Mouse (Mus musculus) CH12.LX (cell line): ENCODE results near the gene Macrod1. TPM values are rescaled to one million over a fixed set of nuclear protein-coding genes. Genes with fewer than 3 reads are reported as not detected.

Experiments used
- DNase-seq: peaks from one replicate; pipeline ENCODE4 v3.0.0-alpha.2; 2013; ENCODE audit errors: extremely low read depth
- H3K27ac ChIP-seq: 2 replicates; pipeline ENCODE4 v1.5.1; 2012; ENCODE audit warnings: low read depth, mild to moderate bottlenecking, control low read depth, moderate library complexity; ENCODE audit not compliant: insufficient read depth
- H3K27me3 ChIP-seq: replicated peaks from 2 replicates; pipeline ENCODE3; 2012; ENCODE audit warnings: inconsistent platforms
- H3K36me3 ChIP-seq, 2 experiments: replicated peaks in 1 of 2; 2 replicates each; pipeline versions ENCODE3 to v1.6.1; 2012; ENCODE audit warnings: inconsistent platforms in 1 of 2, low read length in 1 of 2, mild to moderate bottlenecking in 1 of 2, mixed read lengths in 1 of 2, moderate library complexity in 1 of 2; ENCODE audit not compliant: control insufficient read depth in 1 of 2, insufficient read depth in 1 of 2
- H3K4me1 ChIP-seq, 2 experiments: 2 replicates each; pipeline ENCODE4 v1.6.1; 2012; ENCODE audit warnings: inconsistent platforms in 1 of 2, moderate library complexity in 1 of 2; ENCODE audit not compliant: insufficient read depth in 2 of 2, control insufficient read depth in 1 of 2
- H3K4me2 ChIP-seq: 2 replicates; pipeline ENCODE4 v1.6.1; 2012; ENCODE audit warnings: low read depth, mild to moderate bottlenecking, control low read depth; ENCODE audit not compliant: poor library complexity, insufficient read depth, severe bottlenecking
- H3K4me3 ChIP-seq, 3 experiments: fragments of 150-350 bp in 1 of 3; sonication (generic) in 1 of 3; replicated peaks in 1 of 3; 2 replicates each; pipeline versions ENCODE3 to v1.5.1; 2011 to 2012; ENCODE audit warnings: low read depth in 2 of 3, low read length in 2 of 3, mild to moderate bottlenecking in 2 of 3, moderate library complexity in 2 of 3, control low read depth in 1 of 3, improper control_type of control experiment in 1 of 3, inconsistent platforms in 1 of 3, mixed read lengths in 1 of 3; ENCODE audit not compliant: poor library complexity in 1 of 3
- H3K79me2 ChIP-seq: replicated peaks from 2 replicates; pipeline ENCODE4 v1.6.1; 2012; ENCODE audit warnings: mild to moderate bottlenecking, moderate library complexity; ENCODE audit not compliant: control insufficient read depth, poor library complexity, insufficient read depth, severe bottlenecking; ENCODE audit errors: extremely low read depth
- H3K9ac ChIP-seq: 2 replicates; pipeline ENCODE4 v1.6.1; 2012; ENCODE audit warnings: low read depth, mild to moderate bottlenecking, control low read depth, moderate library complexity; ENCODE audit not compliant: insufficient read depth
- H3K9me3 ChIP-seq: replicated peaks from 2 replicates; pipeline ENCODE3; 2012; ENCODE audit warnings: low read length, inconsistent platforms, mixed read lengths
- BHLHE40 ChIP-seq: IDR thresholded peaks from 2 replicates; pipeline ENCODE4 v1.6.1; 2011; ENCODE audit warnings: mild to moderate bottlenecking, low read depth, low read length, improper control_type of control experiment
- E2F4 ChIP-seq: IDR thresholded peaks from 2 replicates; pipeline ENCODE4 v1.6.1; 2011; ENCODE audit warnings: low read depth, low read length, improper control_type of control experiment; ENCODE audit not compliant: insufficient replicate concordance
- ETS1 ChIP-seq: conservative IDR thresholded peaks from 2 replicates; pipeline ENCODE4 v1.6.1; 2012; ENCODE audit warnings: low read depth, mild to moderate bottlenecking, inconsistent platforms, low read length, improper control_type of control experiment, moderate library complexity
- GABPA ChIP-seq: IDR thresholded peaks from 2 replicates; pipeline ENCODE4 v1.6.1; 2012; ENCODE audit warnings: low read depth, low read length, improper control_type of control experiment, inconsistent platforms; ENCODE audit not compliant: insufficient replicate concordance
- HCFC1 ChIP-seq: IDR thresholded peaks from 2 replicates; pipeline ENCODE4 v1.6.1; 2012; ENCODE audit warnings: low read depth, mild to moderate bottlenecking, inconsistent platforms, low read length, improper control_type of control experiment
- JUN ChIP-seq: IDR thresholded peaks from 2 replicates; pipeline ENCODE4 v1.6.1; 2011; ENCODE audit warnings: low read depth, mild to moderate bottlenecking, low read length, improper control_type of control experiment, moderate library complexity; ENCODE audit not compliant: insufficient read depth
- KAT2A ChIP-seq: IDR thresholded peaks from 2 replicates; pipeline ENCODE4 v1.6.1; 2012; ENCODE audit warnings: low read length, improper control_type of control experiment, inconsistent platforms; ENCODE audit not compliant: insufficient replicate concordance
- MAX ChIP-seq: IDR thresholded peaks from 2 replicates; pipeline ENCODE4 v1.6.1; 2011; ENCODE audit warnings: low read length, improper control_type of control experiment
- MEF2A ChIP-seq: IDR thresholded peaks from 2 replicates; pipeline ENCODE4 v1.6.1; 2014; ENCODE audit warnings: low read depth, mild to moderate bottlenecking, inconsistent platforms, low read length, improper control_type of control experiment, borderline replicate concordance
- PAX5 ChIP-seq: IDR thresholded peaks from 2 replicates; pipeline ENCODE4 v1.6.1; 2012; ENCODE audit warnings: low read length, inconsistent platforms, mixed read lengths
- RAD21 ChIP-seq: IDR thresholded peaks from 2 replicates; pipeline ENCODE4 v1.6.1; 2011; ENCODE audit warnings: low read depth, mild to moderate bottlenecking, low read length, improper control_type of control experiment, moderate library complexity
- RCOR1 ChIP-seq: conservative IDR thresholded peaks from 2 replicates; pipeline ENCODE4 v1.6.1; 2012; ENCODE audit warnings: low read depth, mild to moderate bottlenecking, inconsistent platforms, low read length, improper control_type of control experiment
- UBTF ChIP-seq: IDR thresholded peaks from 2 replicates; pipeline ENCODE4 v1.6.1; 2012; ENCODE audit warnings: low read depth, mild to moderate bottlenecking, inconsistent platforms, low read length, improper control_type of control experiment, moderate library complexity
- USF1 ChIP-seq: IDR thresholded peaks from 2 replicates; pipeline ENCODE4 v1.6.1; 2014; ENCODE audit warnings: low read depth, mild to moderate bottlenecking, inconsistent platforms, low read length, improper control_type of control experiment
- USF2 ChIP-seq: conservative IDR thresholded peaks from 2 replicates; pipeline ENCODE4 v1.6.1; 2011; ENCODE audit warnings: low read depth, low read length, improper control_type of control experiment
- ZC3H11A ChIP-seq: IDR thresholded peaks from 2 replicates; pipeline ENCODE4 v1.6.1; 2012; ENCODE audit warnings: low read depth, mild to moderate bottlenecking, inconsistent platforms, low read length, improper control_type of control experiment
- dilution Hi-C: fragments of 300-500 bp; cut with MboI; formaldehyde crosslinking; loops from 2 replicates; pipeline ENCODE4 v1.14.3; 2020; ENCODE audit warnings: low sequenced_read_pairs; ENCODE audit not compliant: extremely low pct_unique_long_range_greater_than_20kb, extremely low pct_ligation_motif_present
- in situ Hi-C: fragments of 300-500 bp; cut with MboI; formaldehyde crosslinking; loops from 3 replicates; pipeline ENCODE4 v1.14.3; 2019; ENCODE audit warnings: low sequenced_read_pairs, low pct_ligation_motif_present, low pct_unique_long_range_greater_than_20kb, mixed read lengths
- polyA plus RNA-seq: library from polyadenylated mRNA; unstranded; fragments of >175 nt; gene quantifications from 2 replicates; pipeline ENCODE4 v1.2.1, GENCODE M21; 2012; ENCODE audit warnings: low read depth; ENCODE audit not compliant: insufficient read length
- total RNA-seq, 2 experiments: library from RNA; depleted of rRNA; stranded (reverse); fragments of 300-350 nt in 1 of 2; fragments of >200 nt in 1 of 2; gene quantifications; 2 replicates each; pipeline ENCODE4 v1.2.3; 2012 to 2014

Gene Macrod1
- total and polyA plus RNA-seq, 3 experiments, result 1.0 TPM; not detected in 2

- H3K9ac ChIP-seq, result no peak overlapping the region
- in situ Hi-C loops (no loop called here), dilution Hi-C loops (no loop called here)
- H3K27ac ChIP-seq, result no peak overlapping the region
- H3K36me3 ChIP-seq, result no peaks in the 10 kb centered on the region
- peaks cover 97% of the 10 kb centered on the region for H3K27me3 ChIP-seq
- no peaks in the 10 kb centered on the region for H3K79me2 ChIP-seq
- H3K4me2 ChIP-seq, result no peak overlapping the region
- H3K9me3 ChIP-seq, result no peaks in the 10 kb centered on the region
- H3K4me3 ChIP-seq, result no peak overlapping the region
- no peak for DNase-seq
- TF ChIP-seq ZC3H11A (no peak), BHLHE40 (no peak), KAT2A (no peak), HCFC1 (no peak), GABPA (no peak), USF1 (no peak), E2F4 (no peak), RAD21 (no peak), RCOR1 (no peak), JUN (no peak), USF2 (no peak), MEF2A (no peak)
- H3K4me1 ChIP-seq, result peaks cover 0 to 2% of the 10 kb centered on the region in 2 experiments; a peak in 1 of 4 replicates
Measured at GRCm38 (mm10) chr19:7149158-7149685, 92.6 kb downstream of the Macrod1 start.

GRCm38 (mm10) chr19:7151300-7151926, 94.8 kb downstream of the Macrod1 start:
- H3K9me3 ChIP-seq, result no peaks in the 10 kb centered on the region
- no peak overlapping the region for H3K27ac ChIP-seq
- no peak overlapping the region for H3K4me2 ChIP-seq
- dilution Hi-C loops, result no loop called here
- no peaks in the 10 kb centered on the region for H3K79me2 ChIP-seq
- in situ Hi-C loops, result no loop called here
- no peak overlapping the region for H3K4me3 ChIP-seq
- DNase-seq, result no peak
- no peaks in the 10 kb centered on the region for H3K4me1 ChIP-seq
- peaks cover 95% of the 10 kb centered on the region for H3K27me3 ChIP-seq
- H3K36me3 ChIP-seq, result no peaks in the 10 kb centered on the region
- no peak for TF ChIP-seq MAX
- no peak for TF ChIP-seq PAX5
- TF ChIP-seq UBTF, result no peak
- no peak for TF ChIP-seq ETS1
- TF ChIP-seq, all 38 proteins: peak for 0
- H3K9ac ChIP-seq, result no peak overlapping the region
